ENCODE assay signal across 13 mouse cellular contexts in the genomic region with DNA sequence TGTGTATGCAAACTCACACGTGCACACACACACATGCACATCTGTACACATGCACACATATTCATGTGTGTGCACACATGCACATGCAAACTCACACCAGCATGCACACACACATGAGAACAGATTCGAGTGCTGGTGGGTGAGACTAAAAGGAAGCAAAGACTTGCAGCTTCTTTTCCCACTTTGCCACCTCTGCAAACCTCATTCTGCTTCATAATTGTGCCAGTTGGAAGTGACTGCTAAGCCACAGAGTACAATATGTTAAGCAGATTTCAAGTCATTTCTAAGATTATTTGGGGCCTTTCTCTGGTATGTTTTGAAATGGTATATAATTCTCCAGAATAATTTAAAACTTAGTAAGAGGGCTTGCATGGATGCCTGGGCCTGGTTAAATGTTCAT.
"Had no signal": no experiment of that assay in that cellular context is flagged by ENCODE, and none has a peak within 500 bp of the region (broad histone marks: within the 10 kb centered on the region; RNA-seq: fewer than 3 reads in every experiment).

No protein-coding gene starts in this region.

- DNase-seq: kidney, adult 11 months; kidney, postnatal 10 days; liver; liver, embryonic 13.5 days; liver, postnatal 0 days; lung, postnatal 14 days; retina, postnatal 1 day; thymus, postnatal 4 days had no signal

- ATAC-seq: liver, postnatal 0 days; midbrain, embryonic 15.5 days had no signal

- H3K27me3 ChIP-seq: limb, embryonic 12.5 days; liver, embryonic 13.5 days; lung, embryonic 15.5 days; megakaryocyte, embryonic 14.5 days; midbrain, embryonic 15.5 days; neural tube, embryonic 12.5 days had no signal
